Mouse (Mus musculus) forelimb bud, embryonic 11.5 days (tissue): ENCODE measurements at regions not wholly inside any gene's neighbourhood (a gene's known extent, or its start where the extent isn't known, plus 50 kb on each side); places are given as distances from the start of the nearest gene placed in this dataset.
A peak's percentile ranks its signal among the peaks of the same experiment; 100 is the strongest.

Source experiments
- DNase-seq: peaks from one replicate; pipeline ENCODE4 v3.0.0-alpha.2; 2012; ENCODE audit warnings: low read depth, low spot score

- no peak for DNase-seq
Measured at GRCm38 (mm10) chr3:115655020-115655419, 59.9 kb downstream of the S1pr1 start.

GRCm38 (mm10) chr3:115652236-115652635 is 62.6 kb downstream of the S1pr1 start:
- DNase-seq, result no peak

- DNase-seq, result no peak
Measured at GRCm38 (mm10) chr3:115649338-115650117, 65.3 kb downstream of the S1pr1 start.

GRCm38 (mm10) chr3:115646993-115647392 is 67.9 kb downstream of the S1pr1 start:
- DNase-seq, result no peak

- DNase-seq, result no peak
Measured at GRCm38 (mm10) chr3:115644307-115644706, 70.6 kb downstream of the S1pr1 start.

- DNase-seq, result peak; percentile 86
Measured at GRCm38 (mm10) chr3:115642846-115643260, 72.0 kb downstream of the S1pr1 start.

- DNase-seq, result peak; percentile 54
Measured at GRCm38 (mm10) chr3:115642001-115642845, 72.6 kb downstream of the S1pr1 start.

GRCm38 (mm10) chr3:115641411-115641810 is 73.5 kb downstream of the S1pr1 start:
- no peak for DNase-seq

- DNase-seq, result no peak
Measured at GRCm38 (mm10) chr3:115635487-115635886, 79.4 kb downstream of the S1pr1 start.

GRCm38 (mm10) chr3:115635081-115635480 is 79.8 kb downstream of the S1pr1 start:
- no peak for DNase-seq

GRCm38 (mm10) chr3:115632417-115632743 is 82.5 kb downstream of the S1pr1 start:
- DNase-seq, result no peak

- DNase-seq, result no peak
Measured at GRCm38 (mm10) chr3:115631573-115632416, 83.1 kb downstream of the S1pr1 start.

- no peak for DNase-seq
Measured at GRCm38 (mm10) chr3:115622920-115623319, 92.0 kb downstream of the S1pr1 start.

- DNase-seq, result no peak
Measured at GRCm38 (mm10) chr3:115622300-115622699, 92.6 kb downstream of the S1pr1 start.

- DNase-seq, result no peak
Measured at GRCm38 (mm10) chr3:115619970-115620369, 94.9 kb downstream of the S1pr1 start.

- DNase-seq, result peak; percentile 34
Measured at GRCm38 (mm10) chr3:115615994-115616598, 98.8 kb downstream of the S1pr1 start.

- no peak for DNase-seq
Measured at GRCm38 (mm10) chr3:115612859-115613258, 102.0 kb downstream of the S1pr1 start.

- no peak for DNase-seq
Measured at GRCm38 (mm10) chr3:115608087-115608486, 106.8 kb downstream of the S1pr1 start.

GRCm38 (mm10) chr3:115604734-115605279 is 110.1 kb downstream of the S1pr1 start:
- DNase-seq, result no peak

- DNase-seq, result no peak
Measured at GRCm38 (mm10) chr3:115604267-115604666, 110.6 kb downstream of the S1pr1 start.

- no peak for DNase-seq
Measured at GRCm38 (mm10) chr3:115603803-115604202, 111.1 kb downstream of the S1pr1 start.
